Mouse (Mus musculus) megakaryocyte, embryonic 14.5 days (primary cell): ENCODE results near the gene Zdhhc20. TPM values are rescaled to one million over a fixed set of nuclear protein-coding genes. Genes with fewer than 3 reads are reported as not detected.

ENCODE experiments used
- H3K27me3 ChIP-seq: replicated peaks from 2 replicates; pipeline ENCODE3; 2012; ENCODE audit warnings: inconsistent platforms
- H3K36me3 ChIP-seq: replicated peaks from 2 replicates; pipeline ENCODE3; 2012; ENCODE audit warnings: low read length, inconsistent platforms, mixed read lengths
- H3K4me1 ChIP-seq: 2 replicates; pipeline ENCODE4 v1.6.1; 2012; ENCODE audit warnings: inconsistent platforms
- H3K4me3 ChIP-seq: replicated peaks from 2 replicates; pipeline ENCODE3; 2012; ENCODE audit warnings: moderate library complexity, mild to moderate bottlenecking, inconsistent platforms
- H3K9me3 ChIP-seq: 2 replicates; pipeline ENCODE4 v1.6.1; 2012; ENCODE audit warnings: inconsistent platforms
- FLI1 ChIP-seq: IDR thresholded peaks from 2 replicates; pipeline ENCODE4 v1.6.1; 2012; ENCODE audit warnings: low read length, inconsistent platforms, mixed read lengths
- GATA1 ChIP-seq: IDR thresholded peaks from 3 replicates; pipeline ENCODE4 v1.6.1; 2012; ENCODE audit warnings: mixed read lengths, low read length, inconsistent platforms, borderline replicate concordance
- polyA plus RNA-seq: library from polyadenylated mRNA; stranded (reverse); fragments of >175 nt; gene quantifications from 2 replicates; pipeline ENCODE4 v1.2.3, GENCODE M21; 2012; ENCODE audit warnings: low replicate concordance; ENCODE audit not compliant: insufficient read depth

Zdhhc20 gene
- polyA plus RNA-seq, 1 experiment = 0.58 TPM

GRCm38 (mm10) chr14:57825788-57826751, 64.0 kb downstream of the Zdhhc20 start, which contains the start of the genes Ska3 and Mrpl57:
TSS of gene Ska3 (minus strand) at chr14:57826185.
TSS of gene Mrpl57 (plus strand) at chr14:57826234.
- peaks cover 41% of the 10 kb centered on the region for H3K36me3 ChIP-seq
- no peaks in the 10 kb centered on the region for H3K27me3 ChIP-seq
- H3K4me1 ChIP-seq = peaks cover 42% of the 10 kb centered on the region
- H3K4me3 ChIP-seq = peak within 1 kb of the TSS; percentile 99
- H3K9me3 ChIP-seq = no peaks in the 10 kb centered on the region
- TF ChIP-seq FLI1 (peak; percentile 87), GATA1 (no peak)

DNA sequence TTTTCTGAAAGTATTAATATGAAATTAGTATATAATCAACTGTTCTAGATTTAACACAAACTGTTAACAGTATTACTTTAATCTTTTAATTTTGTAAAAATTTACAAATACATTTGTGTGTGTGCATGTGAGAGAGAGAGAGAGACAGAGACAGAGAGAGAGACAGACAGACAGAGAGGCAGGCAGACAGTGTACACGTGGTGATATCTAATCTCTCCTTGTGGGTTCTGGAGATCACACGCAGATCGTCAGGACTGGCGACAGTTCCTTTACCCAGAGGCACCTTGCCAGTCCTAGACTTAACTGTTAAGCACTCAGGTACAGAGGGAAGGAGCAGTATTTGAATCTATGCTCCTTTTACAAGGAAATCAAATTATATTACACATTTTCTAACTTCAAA, 69.2 kb downstream of the Zdhhc20 start:
- H3K4me3 ChIP-seq = no peak overlapping the region
- no peaks in the 10 kb centered on the region for H3K9me3 ChIP-seq
- H3K4me1 ChIP-seq = peaks cover 22% of the 10 kb centered on the region
- no peaks in the 10 kb centered on the region for H3K27me3 ChIP-seq
- TF ChIP-seq FLI1 = no peak
- TF ChIP-seq GATA1 = no peak
- H3K36me3 ChIP-seq = peaks cover 75% of the 10 kb centered on the region

GRCm38 (mm10) chr14:57811844-57812243, 78.2 kb downstream of the Zdhhc20 start:
- Histone ChIP-seq H3K27me3 (no peaks in the 10 kb centered on the region), H3K36me3 (peaks cover 91% of the 10 kb centered on the region), H3K4me1 (peaks cover 28% of the 10 kb centered on the region), H3K4me3 (no peak overlapping the region), H3K9me3 (no peaks in the 10 kb centered on the region)
- TF ChIP-seq FLI1 (no peak), GATA1 (no peak)

- no peaks in the 10 kb centered on the region for H3K27me3 ChIP-seq
- H3K9me3 ChIP-seq = no peaks in the 10 kb centered on the region
- peaks cover 28% of the 10 kb centered on the region for H3K4me1 ChIP-seq
- H3K4me3 ChIP-seq = no peak overlapping the region
- TF ChIP-seq GATA1 (no peak), FLI1 (no peak)
- H3K36me3 ChIP-seq = peaks cover 91% of the 10 kb centered on the region
These were observed 79.2 kb downstream of the Zdhhc20 start for GRCm38 (mm10) chr14:57810886-57811285.

GRCm38 (mm10) chr14:57808558-57808957, 81.5 kb downstream of the Zdhhc20 start:
- H3K36me3 ChIP-seq = peaks cover 92% of the 10 kb centered on the region
- peaks cover 28% of the 10 kb centered on the region for H3K4me1 ChIP-seq
- no peaks in the 10 kb centered on the region for H3K9me3 ChIP-seq
- H3K27me3 ChIP-seq = no peaks in the 10 kb centered on the region
- TF ChIP-seq GATA1 (no peak), FLI1 (no peak)
- no peak overlapping the region for H3K4me3 ChIP-seq

GRCm38 (mm10) chr14:57803731-57804130, 86.3 kb downstream of the Zdhhc20 start:
- Histone ChIP-seq H3K4me3 (no peak overlapping the region), H3K9me3 (no peaks in the 10 kb centered on the region), H3K4me1 (peaks cover 28% of the 10 kb centered on the region), H3K27me3 (no peaks in the 10 kb centered on the region), H3K36me3 (peaks cover 82% of the 10 kb centered on the region)
- no peak for TF ChIP-seq FLI1
- no peak for TF ChIP-seq GATA1

- Histone ChIP-seq H3K4me1 (peaks cover 28% of the 10 kb centered on the region), H3K4me3 (peak within 1 kb of the TSS; percentile 100), H3K36me3 (peaks cover 32% of the 10 kb centered on the region), H3K27me3 (no peaks in the 10 kb centered on the region), H3K9me3 (no peaks in the 10 kb centered on the region)
- TF ChIP-seq FLI1 (no peak), GATA1 (no peak)
These were observed 91.8 kb downstream of the Zdhhc20 start, which contains the start of gene Sap18 for GRCm38 (mm10) chr14:57797991-57798931. TSS of gene Sap18 (plus strand) at chr14:57798180.

GRCm38 (mm10) chr14:57797551-57797950, 92.5 kb downstream of the Zdhhc20 start:
- TF ChIP-seq GATA1 (no peak), FLI1 (no peak)

GRCm38 (mm10) chr14:57791171-57791570, 98.9 kb downstream of the Zdhhc20 start:
- no peaks in the 10 kb centered on the region for H3K9me3 ChIP-seq
- no peak for TF ChIP-seq GATA1
- TF ChIP-seq FLI1 = no peak

More at GRCm38 (mm10) chr14:57797551-57797950, 92.5 kb downstream of the Zdhhc20 start:
- Histone ChIP-seq H3K27me3 (no peaks in the 10 kb centered on the region), H3K4me3 (peak overlapping the region; percentile 100), H3K36me3 (peaks cover 25% of the 10 kb centered on the region), H3K9me3 (no peaks in the 10 kb centered on the region), H3K4me1 (peaks cover 24% of the 10 kb centered on the region)

More at GRCm38 (mm10) chr14:57791171-57791570, 98.9 kb downstream of the Zdhhc20 start:
- H3K36me3 ChIP-seq = no peaks in the 10 kb centered on the region
- H3K4me1 ChIP-seq = no peaks in the 10 kb centered on the region
- H3K27me3 ChIP-seq = no peaks in the 10 kb centered on the region
- no peak overlapping the region for H3K4me3 ChIP-seq
